Mouse (Mus musculus) activated CD4-positive, CD25-positive, alpha-beta regulatory T cell (primary cell): ENCODE data around the gene Gm48552. TPM values are rescaled to one million over a fixed set of nuclear protein-coding genes. Genes with fewer than 3 reads are reported as not detected.

Source experiments
- polyA plus RNA-seq, 2 experiments: library from polyadenylated mRNA; unstranded; fragments of 100-300 nt; shearing (Covaris generic); gene quantifications; one replicate each; pipeline ENCODE4 v1.2.1; 2017

The Gm48552 gene
- 1 to 10 TPM; 1.1 to 1.6 TPM for polyA plus RNA-seq

DNA sequence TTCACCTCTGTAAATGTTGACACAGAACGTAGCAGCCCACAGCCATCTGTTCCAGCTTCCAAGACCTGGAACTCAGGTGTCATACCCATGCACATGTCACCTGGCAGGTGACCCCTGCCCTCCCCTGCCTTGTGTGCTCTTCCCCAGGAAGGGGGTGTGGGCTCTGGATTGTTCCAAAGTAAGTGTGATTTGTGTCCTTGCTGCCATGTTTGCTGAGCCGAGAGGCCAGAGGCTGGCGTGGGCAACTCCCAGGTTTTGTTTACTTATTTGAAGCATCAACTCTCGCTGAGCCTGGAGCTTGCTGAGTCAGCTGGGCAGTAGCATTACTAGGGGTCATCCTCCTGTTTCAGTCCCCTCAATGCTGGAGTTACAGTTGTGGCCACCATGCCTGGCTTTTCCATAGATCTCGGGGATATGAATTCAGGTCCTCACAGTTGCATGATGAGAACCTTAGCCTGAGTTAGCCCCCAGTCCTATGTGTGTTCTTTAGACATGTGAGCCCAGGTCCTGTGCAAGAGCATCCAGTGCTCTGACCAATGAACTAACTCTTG is at the start of gene Gm48552:
Gene Gm48552, plus strand, starts transcription at position 501 of the 551 bp plus-strand sequence.

DNA sequence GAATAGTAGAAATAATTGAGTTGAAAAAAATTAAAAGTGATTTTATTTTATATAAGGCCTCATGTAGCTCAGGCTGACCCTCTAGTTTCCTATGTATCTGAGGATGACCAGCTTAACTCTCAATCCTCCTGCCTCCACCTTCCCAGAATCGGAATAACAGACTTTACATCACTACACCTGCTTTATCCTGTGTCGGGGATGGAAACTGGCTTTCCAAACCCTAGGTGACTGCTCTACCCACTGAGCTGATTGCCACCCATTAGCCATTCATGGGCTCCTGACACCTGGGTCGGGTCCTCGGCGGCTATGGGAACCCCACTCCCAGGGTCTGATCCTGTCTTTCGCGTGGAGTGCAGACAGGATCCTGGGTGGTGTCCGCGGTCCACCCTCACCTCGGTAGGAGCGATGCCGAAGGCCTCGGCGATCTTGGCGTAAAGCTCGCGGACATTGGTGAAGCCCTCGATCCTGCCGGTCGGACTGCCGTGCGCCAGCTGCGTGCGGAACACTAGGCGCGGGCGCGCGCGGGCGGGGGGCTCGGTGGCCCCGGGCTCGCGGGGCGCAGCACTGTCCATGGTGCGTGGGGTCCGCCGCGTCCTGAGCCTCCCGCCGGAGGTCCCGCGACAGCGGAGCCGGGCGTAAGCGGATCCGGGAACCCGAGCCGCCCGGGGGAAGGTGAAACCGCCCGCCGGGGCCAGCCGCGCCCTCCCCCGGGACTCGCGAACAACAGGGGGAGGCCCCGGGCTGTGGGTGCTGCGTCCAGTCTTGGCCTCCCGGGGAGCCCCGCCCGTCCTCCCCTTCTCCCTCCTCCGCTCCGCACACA is 45.9 kb upstream of the Gm48552 start, which contains the start of gene Gipc3:
Gene Gipc3, minus strand, starts transcription at position 581 of the 820 bp plus-strand sequence.

DNA sequence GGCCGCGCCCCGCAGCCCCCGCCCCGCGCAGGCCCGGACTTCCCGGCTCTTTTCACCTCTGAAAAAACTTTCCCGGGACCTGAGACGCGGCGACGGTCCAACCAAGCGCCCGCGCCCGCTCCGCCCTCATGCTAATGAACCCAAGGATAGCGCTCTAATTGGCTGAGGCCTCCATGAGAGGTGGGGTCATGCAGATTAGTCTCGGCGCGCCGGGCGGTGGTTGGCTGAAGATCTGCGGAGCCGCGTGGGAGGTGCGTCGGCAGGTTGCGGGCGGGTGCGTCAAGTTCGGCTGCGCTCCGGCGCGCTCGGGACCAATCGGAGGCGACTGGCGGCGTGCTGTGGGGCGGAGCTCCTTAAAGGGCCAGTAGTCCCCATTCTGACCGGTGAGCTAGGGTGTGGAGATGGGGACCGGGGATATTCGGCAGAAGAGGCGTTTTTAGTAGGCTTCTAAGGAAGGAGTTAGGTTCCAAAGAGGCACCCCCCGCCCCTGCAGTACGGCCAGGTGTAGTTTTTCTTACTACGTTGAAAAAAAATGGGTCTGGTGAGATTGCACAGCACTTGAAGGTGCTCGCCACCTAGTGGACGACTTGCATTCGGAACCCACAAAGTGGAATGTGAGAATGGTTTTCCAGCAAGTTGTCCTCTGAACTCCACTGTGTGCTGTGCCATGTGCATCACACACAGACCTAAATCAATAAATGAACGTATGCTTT is 38.3 kb upstream of the Gm48552 start, which contains the start of gene Hmg20b:
Gene Hmg20b, minus strand, starts transcription at position 130 of the 713 bp plus-strand sequence.

DNA sequence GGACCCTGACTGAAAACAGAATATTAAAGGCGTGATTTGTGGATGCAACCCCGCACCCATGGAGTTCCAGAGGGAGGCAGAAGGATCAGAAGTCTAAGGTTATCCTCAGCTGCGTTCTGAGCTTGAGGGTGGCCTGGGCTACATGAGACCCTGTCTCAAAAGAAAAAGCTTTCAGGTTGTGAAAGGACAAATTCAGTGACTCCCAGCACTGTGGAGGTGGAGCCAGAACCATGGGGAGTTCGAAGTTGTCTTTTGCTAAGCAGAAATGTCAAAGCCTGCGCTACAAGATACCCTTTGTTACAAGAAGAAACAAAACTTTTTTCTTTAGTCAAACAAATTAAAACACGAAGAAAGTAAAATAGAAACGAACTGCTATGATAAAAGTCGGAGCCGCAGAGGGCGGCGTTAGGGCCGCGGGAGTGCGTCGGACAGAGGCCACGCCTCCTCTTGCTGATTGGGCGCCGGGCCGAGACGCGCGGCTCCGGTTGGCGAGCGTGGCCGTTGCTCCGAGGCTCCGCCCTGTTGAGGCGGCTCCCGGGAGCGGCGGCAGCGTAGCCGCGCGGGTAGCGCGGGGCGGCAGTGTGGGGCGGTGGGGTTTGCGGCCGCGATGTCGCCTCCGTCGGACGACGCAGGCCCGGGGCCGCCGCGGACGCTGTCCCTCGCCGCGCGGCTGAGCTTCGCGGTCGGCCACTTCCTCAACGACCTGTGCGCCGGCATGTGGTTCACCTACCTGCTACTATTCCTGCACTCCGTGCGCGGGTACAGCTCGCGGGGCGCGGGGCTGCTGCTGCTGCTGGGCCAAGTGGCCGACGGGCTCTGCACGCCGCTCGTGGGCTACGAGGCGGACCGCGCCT is 31.6 kb upstream of the Gm48552 start, which contains the start of gene Mfsd12:
Gene Mfsd12, plus strand, starts transcription at position 501 of the 854 bp plus-strand sequence.

DNA sequence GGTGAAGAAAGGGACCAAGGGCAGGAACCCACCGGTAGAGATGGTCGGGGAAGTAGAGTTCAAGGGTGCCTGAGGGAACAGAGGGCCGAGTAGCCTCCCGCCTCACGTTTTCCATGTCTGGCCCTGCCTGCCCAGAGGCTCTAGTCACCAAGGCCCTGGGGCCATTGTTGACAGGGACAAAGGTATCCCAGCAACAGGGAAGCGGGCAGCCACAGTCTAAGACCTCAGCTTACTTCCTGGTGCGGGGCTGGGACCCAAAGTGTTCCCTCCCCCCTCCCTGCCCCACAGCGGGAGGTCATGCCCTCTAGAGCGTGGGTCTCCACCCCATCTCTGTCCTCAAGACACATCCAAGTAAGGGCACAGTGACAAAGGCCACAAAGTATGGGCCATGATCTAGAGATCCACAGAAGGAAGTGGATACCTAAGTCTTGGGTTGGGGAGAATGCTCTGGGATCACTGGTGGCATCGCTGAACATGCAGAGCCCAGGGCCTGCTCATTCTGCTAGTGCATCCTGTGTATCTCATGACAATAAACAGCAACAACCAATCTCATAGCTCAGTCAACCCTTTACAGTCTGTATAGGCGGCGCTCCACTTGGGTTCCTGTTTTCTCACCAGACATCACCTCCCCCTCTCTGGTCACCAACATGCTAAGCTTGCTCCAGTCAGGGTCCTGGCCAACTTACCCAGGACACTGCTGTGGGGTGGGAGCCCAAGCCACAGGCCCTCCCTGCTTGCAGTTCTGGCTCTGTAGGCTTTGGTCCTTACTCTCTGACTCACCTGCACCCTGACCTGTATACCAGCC is 22.9 kb upstream of the Gm48552 start, which contains the start of gene 4930404N11Rik:
Gene 4930404N11Rik, minus strand, starts transcription at position 145 of the 805 bp plus-strand sequence.

DNA sequence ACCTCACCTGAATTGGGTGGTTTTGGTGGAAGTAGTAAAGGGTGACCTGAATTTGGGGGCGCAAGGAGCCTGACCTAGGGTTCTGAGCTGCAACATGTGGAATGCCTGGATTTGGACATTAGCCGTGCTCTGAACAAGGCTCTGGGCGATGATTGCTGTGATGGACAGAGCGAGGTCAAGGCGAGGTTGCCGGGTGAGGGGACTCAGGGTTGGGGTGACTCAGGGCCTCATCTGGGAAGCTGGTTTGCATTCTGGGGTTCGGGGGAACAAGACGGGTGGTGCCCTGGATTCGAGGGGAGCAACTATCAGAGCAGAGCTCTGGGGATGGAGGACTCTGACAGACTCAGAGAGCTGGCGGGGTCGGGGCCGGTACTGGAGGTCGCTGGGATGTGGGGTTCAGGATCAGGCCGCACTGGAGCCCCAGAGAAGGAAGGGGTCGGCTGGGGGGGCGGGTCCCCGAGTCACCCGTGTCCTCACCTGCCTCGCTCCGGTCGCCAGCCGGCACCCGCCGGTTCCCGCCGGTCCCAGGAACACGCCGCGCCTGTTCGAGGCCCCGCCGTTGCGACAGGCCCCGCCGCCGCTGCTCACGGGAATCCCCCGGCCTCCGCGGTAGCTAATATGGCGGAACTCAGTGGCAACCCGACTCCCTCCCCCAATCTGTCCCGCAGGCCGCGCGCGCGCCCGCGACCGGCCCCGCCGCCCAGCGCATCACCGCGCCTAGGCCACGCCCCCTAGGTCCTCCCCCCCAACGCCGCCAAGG is 10.8 kb upstream of the Gm48552 start, which contains the start of gene Fzr1:
Gene Fzr1, minus strand, starts transcription at position 724 of the 760 bp plus-strand sequence.

DNA sequence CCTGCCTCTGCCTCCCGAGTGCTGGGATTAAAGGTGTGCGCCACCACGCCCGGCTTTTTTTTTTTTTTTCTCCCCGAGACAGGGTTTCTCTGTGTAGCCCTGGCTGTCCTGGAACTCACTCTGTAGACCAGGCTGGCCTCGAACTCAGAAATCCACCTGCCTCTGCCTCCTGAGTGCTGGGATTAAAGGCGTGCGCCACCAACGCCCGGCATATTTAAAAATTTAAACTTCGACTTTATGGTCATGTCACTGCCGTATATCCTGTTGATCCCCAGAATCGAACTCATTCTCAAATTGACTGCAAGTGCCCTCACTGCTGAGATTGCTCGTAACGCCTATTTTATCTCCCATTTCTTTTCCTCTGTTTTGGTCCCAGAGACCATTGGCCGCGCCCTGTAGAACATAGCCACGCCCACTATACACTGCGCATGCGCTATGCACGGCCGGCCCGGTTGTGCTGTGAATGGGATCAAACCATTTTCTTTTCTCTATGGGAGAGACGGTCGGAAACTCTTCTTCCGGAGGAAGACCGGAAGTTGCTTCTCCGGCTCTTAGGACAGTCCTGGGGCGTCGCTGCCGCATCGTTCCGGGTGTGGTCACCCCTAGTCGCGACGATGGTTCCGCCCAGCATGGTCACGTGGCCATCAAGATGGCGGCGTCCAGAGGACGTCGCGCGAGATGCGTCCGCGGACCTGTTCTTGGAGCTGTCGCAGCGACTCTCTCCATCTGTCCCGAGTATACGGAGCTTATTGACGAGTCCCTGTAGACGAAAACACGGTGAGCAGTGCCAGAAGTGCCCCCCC is 4.8 kb upstream of the Gm48552 start, which contains the start of the genes Dohh and Gm48551:
Gene Dohh, plus strand, starts transcription at position 627 of the 803 bp plus-strand sequence.
Gene Gm48551, plus strand, starts transcription at position 665 of the 803 bp plus-strand sequence.

DNA sequence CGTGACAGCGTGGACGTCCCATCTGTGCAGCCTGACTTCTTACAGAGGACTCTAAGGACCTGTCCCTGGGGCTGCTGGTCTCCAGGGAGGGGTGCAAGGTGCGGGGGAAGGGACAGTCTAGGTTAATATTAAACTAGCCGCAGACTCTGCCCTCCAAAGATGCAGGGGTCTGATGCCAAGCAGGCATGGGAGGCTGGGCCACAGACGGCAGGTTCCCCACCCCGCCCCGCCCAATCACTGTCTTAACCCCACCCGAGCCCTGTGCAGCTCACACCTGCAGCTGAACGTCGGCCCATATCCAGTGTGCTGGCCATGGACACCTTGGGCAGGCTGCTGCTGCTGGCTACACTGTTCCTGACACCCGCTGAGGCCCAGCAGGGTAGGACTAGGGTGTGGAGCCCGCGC is 4.0 kb downstream of the Gm48552 start, which contains the start of gene Smim24:
Gene Smim24, plus strand, starts transcription at position 271 of the 405 bp plus-strand sequence.

Other genes with a start within 250 kb of the Gm48552 start
- 10 to 100 TPM; 42.8 to 50.1 TPM for gene Pias4, start 221.1 kb upstream of the Gm48552 start, polyA plus RNA-seq
- gene Eef2, start 212.4 kb upstream of the Gm48552 start, polyA plus RNA-seq = 100 to 1,000 TPM; 640 to 647 TPM
- gene Dapk3, start 206.0 kb upstream of the Gm48552 start, polyA plus RNA-seq = 100 to 1,000 TPM in 1 of 2 experiments, 10 to 100 TPM in 1; 95.7 to 104 TPM
- not detected for gene 4930442H23Rik, start 205.2 kb upstream of the Gm48552 start, polyA plus RNA-seq
- gene Nmrk2, start 187.0 kb upstream of the Gm48552 start, polyA plus RNA-seq = under 1 TPM; 0.19 to 0.47 TPM
- 1 to 10 TPM; 5.7 to 5.8 TPM for gene Atcay, start 158.2 kb upstream of the Gm48552 start, polyA plus RNA-seq
- gene Zfr2, start 155.8 kb upstream of the Gm48552 start, polyA plus RNA-seq = 1 to 10 TPM; 3.9 to 5.0 TPM
- 100 to 1,000 TPM in 1 of 2 experiments, 10 to 100 TPM in 1; 63.7 to 239 TPM for gene Matk, start 136.1 kb upstream of the Gm48552 start, polyA plus RNA-seq
- 100 to 1,000 TPM; 153 to 154 TPM for gene Mrpl54, start 122.1 kb upstream of the Gm48552 start, polyA plus RNA-seq
- 10 to 100 TPM; 33.8 to 50.0 TPM for gene Apba3, start 122.0 kb upstream of the Gm48552 start, polyA plus RNA-seq
- 10 to 100 TPM in 1 of 2 experiments, 1 to 10 TPM in 1; 9.8 to 36.0 TPM for gene Tjp3, start 97.4 kb upstream of the Gm48552 start, polyA plus RNA-seq
- 10 to 100 TPM; 67.4 to 88.0 TPM for gene Pip5k1c, start 96.0 kb upstream of the Gm48552 start, polyA plus RNA-seq
- 10 to 100 TPM; 44.2 to 64.0 TPM for gene Cactin, start 67.9 kb upstream of the Gm48552 start, polyA plus RNA-seq
- 10 to 100 TPM; 48.0 to 67.1 TPM for gene Tbxa2r, start 60.3 kb upstream of the Gm48552 start, polyA plus RNA-seq
- under 1 TPM; 0.05 to 0.08 TPM for gene Gipc3, start 45.7 kb upstream of the Gm48552 start, polyA plus RNA-seq
- gene Hmg20b, start 38.5 kb upstream of the Gm48552 start, polyA plus RNA-seq = 10 to 100 TPM; 44.4 to 50.7 TPM
- gene Mfsd12, start 31.5 kb upstream of the Gm48552 start, polyA plus RNA-seq = 1 to 10 TPM; 3.7 to 4.0 TPM
- 1 to 10 TPM in 1 of 2 experiments, under 1 TPM in 1; 0.68 to 1.5 TPM for gene 4930404N11Rik, start 23.2 kb upstream of the Gm48552 start, polyA plus RNA-seq
- 10 to 100 TPM; 69.7 to 78.9 TPM for gene Fzr1, start 10.5 kb upstream of the Gm48552 start, polyA plus RNA-seq
- gene Dohh, start 4.6 kb upstream of the Gm48552 start, polyA plus RNA-seq = 10 to 100 TPM; 35.0 to 35.8 TPM
- gene Gm48551, start 4.5 kb upstream of the Gm48552 start, polyA plus RNA-seq = 1 to 10 TPM; 2.2 to 4.9 TPM
- gene Smim24, start 4.0 kb downstream of the Gm48552 start, polyA plus RNA-seq = 10 to 100 TPM in 1 of 2 experiments, 1 to 10 TPM in 1; 6.3 to 12.2 TPM
- gene Nfic, start 66.6 kb downstream of the Gm48552 start, polyA plus RNA-seq = 10 to 100 TPM; 14.8 to 22.7 TPM
- gene Celf5, start 93.7 kb downstream of the Gm48552 start, polyA plus RNA-seq = under 1 TPM; 0.14 to 0.73 TPM
- gene Ncln, start 107.4 kb downstream of the Gm48552 start, polyA plus RNA-seq = 10 to 100 TPM; 78.9 to 96.7 TPM
- gene S1pr4, start 111.1 kb downstream of the Gm48552 start, polyA plus RNA-seq = 10 to 100 TPM; 64.8 to 91.5 TPM
- 10 to 100 TPM; 29.2 to 77.3 TPM for gene Gna15, start 135.2 kb downstream of the Gm48552 start, polyA plus RNA-seq
- gene Gna11, start 156.2 kb downstream of the Gm48552 start, polyA plus RNA-seq = 10 to 100 TPM; 18.6 to 21.0 TPM
- gene Aes, start 170.5 kb downstream of the Gm48552 start, polyA plus RNA-seq = 1,000 to 10,000 TPM; 1,214 to 1,244 TPM
- gene Tle2, start 185.6 kb downstream of the Gm48552 start, polyA plus RNA-seq = 1 to 10 TPM; 1.1 to 2.0 TPM
- under 1 TPM; 0.43 to 0.88 TPM for gene Tle6, start 212.1 kb downstream of the Gm48552 start, polyA plus RNA-seq
- 1 to 10 TPM in 1 of 2 experiments, under 1 TPM in 1; 0.72 to 3.1 TPM for gene BC025920, start 217.3 kb downstream of the Gm48552 start, polyA plus RNA-seq
- gene Sirt6, start 238.8 kb downstream of the Gm48552 start, polyA plus RNA-seq = 10 to 100 TPM; 10.7 to 20.6 TPM
- gene Ankrd24, start 239.5 kb downstream of the Gm48552 start, polyA plus RNA-seq = 1 to 10 TPM; 1.9 to 5.6 TPM